Mouse (Mus musculus): ENCODE data around the gene Naxe. TPM values are rescaled to one million over a fixed set of nuclear protein-coding genes. Genes with fewer than 3 reads are reported as not detected.
A peak's percentile ranks its signal among the peaks of the same experiment; 100 is the strongest.

Gene Naxe
- polyA plus RNA-seq, 1 experiment from 2014 or later: 148 TPM

DNA sequence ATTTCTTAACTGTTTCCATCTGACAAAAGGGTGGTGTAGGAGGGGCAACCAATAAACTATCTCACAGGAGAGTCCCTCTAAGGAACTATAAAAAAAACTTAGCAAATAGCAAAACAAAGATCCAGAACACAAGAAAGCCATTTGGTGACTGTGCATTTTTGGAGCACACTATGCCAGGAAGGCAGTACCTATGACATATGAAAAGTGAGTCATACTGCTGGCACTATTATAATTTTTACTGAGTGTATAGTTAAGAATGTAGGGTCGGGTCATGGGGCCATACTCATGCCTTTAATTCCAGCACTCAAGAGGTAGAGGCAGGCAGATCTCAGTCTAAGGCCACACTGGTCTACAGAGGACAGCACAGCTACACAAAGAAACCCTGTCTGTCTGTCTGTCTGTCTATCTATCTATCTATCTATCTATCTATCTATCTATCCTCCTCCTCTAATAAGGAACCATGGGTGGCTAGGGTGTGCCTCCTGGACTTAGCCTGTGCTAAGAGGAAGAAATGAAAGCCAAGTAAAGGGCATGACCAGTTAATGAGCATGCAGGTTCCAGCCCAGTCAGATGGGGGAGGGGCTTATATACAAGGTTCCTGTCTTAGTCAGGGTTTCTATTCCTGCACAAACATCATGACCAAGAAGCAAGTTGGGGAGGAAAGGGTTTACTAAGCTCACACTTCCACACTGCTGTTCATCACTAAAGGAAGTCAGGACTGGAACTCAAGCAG, 22.6 kb downstream of the Naxe start:
- Histone ChIP-seq H3K36me3 (no peaks in the 10 kb centered on the region), H3K4me1 (peaks cover 1% of the 10 kb centered on the region; the same call in 1 of the 2 replicates), H3K27ac (no peak overlapping the region), H3K4me3 (no peak overlapping the region), H3K9me3 (no peaks in the 10 kb centered on the region), H3K27me3 (ENCODE audit: insufficient read depth, poor library complexity, severe bottlenecking) (peaks cover 69% of the 10 kb centered on the region)
- no peak for DNase-seq (ENCODE audit: low spot score)
- WGBS: 61% methylated on average over 1 of the region's 1 CpGs

DNA sequence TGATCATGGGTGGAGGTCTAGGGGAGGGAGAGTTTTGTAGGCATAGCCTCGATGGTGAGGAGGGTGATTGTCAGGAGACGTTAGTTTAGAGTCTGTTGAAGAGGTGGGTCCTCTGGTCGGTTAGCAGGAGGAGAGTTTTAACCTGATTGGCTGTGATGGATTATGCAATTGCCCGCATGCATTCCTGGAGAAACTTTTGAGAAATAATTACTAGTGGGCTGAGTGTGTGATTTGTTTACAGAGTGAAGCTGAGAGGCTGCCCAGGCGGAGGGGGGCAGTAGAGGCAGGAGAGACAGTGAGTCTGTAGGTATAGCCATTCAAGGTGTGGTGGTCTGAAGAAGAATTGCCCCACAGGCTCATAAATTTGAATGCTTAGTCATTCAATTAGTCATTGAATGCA, 24.8 kb downstream of the Naxe start:
- 63% methylated on average over 5 of the region's 5 CpGs for WGBS
- Histone ChIP-seq H3K4me3 (no peak overlapping the region), H3K36me3 (no peaks in the 10 kb centered on the region), H3K4me1 (peaks cover 6% of the 10 kb centered on the region; the same call in 1 of the 2 replicates), H3K9me3 (no peaks in the 10 kb centered on the region), H3K27me3 (ENCODE audit: insufficient read depth, poor library complexity, severe bottlenecking) (peaks cover 66% of the 10 kb centered on the region), H3K27ac (no peak overlapping the region)
- DNase-seq (ENCODE audit: low spot score): no peak

DNA sequence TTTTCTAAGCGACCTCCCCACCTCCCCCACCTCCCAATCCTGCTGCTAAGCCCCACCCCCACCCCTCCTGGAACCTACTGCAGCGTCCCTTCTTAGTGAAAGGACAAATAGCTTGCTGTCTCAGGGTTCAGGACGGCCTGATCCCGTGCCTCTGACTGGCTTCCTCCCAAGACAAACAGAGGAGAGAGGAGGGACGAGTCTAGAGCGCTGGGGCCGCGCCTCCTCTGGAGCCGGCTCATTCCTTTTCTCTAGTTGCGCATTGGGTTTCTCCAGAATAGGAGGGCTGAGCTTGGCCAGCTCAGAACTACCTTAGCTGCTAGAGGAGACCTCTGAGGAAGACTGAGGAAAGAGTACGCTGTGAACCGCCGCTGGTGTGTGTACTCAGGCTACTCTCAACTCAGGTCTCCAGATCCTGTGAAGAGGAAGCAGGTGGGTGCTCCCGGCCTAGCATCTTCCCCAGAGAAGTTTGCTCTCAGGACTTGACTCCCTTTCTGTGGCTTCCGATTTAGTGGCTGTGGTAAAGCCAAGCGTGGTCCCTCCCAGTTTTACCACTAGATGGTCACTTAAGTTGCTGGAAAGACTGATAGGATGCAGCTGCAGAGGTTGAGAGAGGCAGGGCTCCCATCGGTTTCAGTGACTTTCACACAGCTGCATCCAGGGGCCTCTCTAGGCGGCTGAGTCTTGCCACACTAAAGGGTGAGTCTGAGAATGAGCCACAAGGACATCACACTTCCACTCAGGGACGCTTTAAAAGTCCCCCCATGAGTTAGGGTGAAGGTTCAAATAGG, 27.5 kb downstream of the Naxe start:
- no peaks in the 10 kb centered on the region for H3K36me3 ChIP-seq
- peaks cover 6% of the 10 kb centered on the region; the same call in 1 of the 2 replicates for H3K4me1 ChIP-seq
- H3K27ac ChIP-seq: no peak overlapping the region
- H3K9me3 ChIP-seq: no peaks in the 10 kb centered on the region
- 18% methylated on average over 19 of the region's 19 CpGs for WGBS
- DNase-seq (ENCODE audit: low spot score): no peak
- peaks cover 73% of the 10 kb centered on the region for H3K27me3 ChIP-seq (ENCODE audit: insufficient read depth, poor library complexity, severe bottlenecking)
- no peak overlapping the region for H3K4me3 ChIP-seq

DNA sequence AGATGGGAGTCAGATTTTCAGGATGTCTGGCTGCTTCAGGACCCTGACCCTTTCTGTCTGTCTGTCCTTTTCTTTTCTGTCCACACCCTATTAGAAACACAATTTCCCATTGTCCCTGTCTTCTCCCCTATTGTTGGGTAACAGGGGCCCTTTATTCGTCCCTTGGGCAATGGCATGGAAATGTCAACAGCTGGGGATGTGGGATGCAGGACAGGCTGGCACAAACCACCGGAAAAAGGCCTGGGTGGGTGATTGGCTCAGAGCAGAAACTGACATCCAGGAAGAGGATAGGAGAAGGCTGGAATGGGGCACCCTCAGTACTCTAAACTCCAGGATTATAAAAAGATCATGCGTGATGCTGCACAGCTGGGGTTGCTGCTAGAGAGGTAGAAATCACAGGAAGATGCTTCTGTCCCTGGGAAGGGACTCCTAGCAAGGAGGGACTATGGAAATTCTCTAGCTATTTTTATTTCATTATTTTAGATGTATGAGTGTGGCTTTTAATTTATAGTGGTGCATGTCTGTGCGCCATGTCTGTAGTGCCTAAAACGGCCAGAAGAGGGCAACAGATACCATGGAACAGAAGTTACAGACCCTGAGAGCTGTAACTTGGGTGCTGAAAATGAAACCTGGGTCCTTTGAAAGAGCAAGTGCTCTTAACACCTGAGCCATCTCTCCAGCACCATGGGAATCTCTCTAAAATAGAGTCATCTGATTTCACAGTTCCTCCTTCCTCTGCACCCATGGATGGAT, 30.7 kb downstream of the Naxe start, which contains the start of gene Hapln2:
Gene Hapln2 (minus strand): TSS at position 150 of the 753 bp plus-strand sequence.
- no peak for DNase-seq (ENCODE audit: low spot score)
- Histone ChIP-seq H3K9me3 (no peaks in the 10 kb centered on the region), H3K36me3 (no peaks in the 10 kb centered on the region), H3K27ac (no peak within 1 kb of the TSS), H3K4me3 (no peak within 1 kb of the TSS), H3K27me3 (ENCODE audit: insufficient read depth, poor library complexity, severe bottlenecking) (peaks cover 87% of the 10 kb centered on the region), H3K4me1 (peaks cover 22% of the 10 kb centered on the region)
- WGBS: 48% methylated on average over 5 of the region's 5 CpGs

DNA sequence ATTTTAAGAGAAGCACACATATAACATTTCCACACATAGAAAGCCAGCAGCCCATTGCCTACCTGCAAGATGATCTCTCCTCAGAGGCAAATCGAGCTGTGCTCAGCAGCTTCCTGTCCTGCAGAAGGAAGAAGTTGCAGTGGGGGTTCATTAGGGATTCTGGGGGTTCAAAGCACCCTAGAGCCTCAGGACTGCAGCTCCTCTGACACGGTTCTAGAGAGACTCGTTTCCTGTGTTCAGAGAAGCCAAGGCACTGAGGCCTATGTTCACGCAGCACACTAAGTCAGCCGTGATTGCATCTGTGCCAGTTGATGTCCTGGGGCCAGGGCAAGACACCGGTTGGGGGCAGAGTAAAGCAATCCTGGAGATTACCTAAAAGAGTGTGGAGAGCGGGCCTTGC, 31.5 kb downstream of the Naxe start:
- H3K4me3 ChIP-seq: no peak overlapping the region
- peaks cover 87% of the 10 kb centered on the region for H3K27me3 ChIP-seq (ENCODE audit: insufficient read depth, poor library complexity, severe bottlenecking)
- WGBS: 61% methylated on average over 7 of the region's 7 CpGs
- no peaks in the 10 kb centered on the region for H3K36me3 ChIP-seq
- no peak for DNase-seq (ENCODE audit: low spot score)
- H3K4me1 ChIP-seq: peaks cover 26% of the 10 kb centered on the region
- no peaks in the 10 kb centered on the region for H3K9me3 ChIP-seq
- no peak overlapping the region for H3K27ac ChIP-seq

DNA sequence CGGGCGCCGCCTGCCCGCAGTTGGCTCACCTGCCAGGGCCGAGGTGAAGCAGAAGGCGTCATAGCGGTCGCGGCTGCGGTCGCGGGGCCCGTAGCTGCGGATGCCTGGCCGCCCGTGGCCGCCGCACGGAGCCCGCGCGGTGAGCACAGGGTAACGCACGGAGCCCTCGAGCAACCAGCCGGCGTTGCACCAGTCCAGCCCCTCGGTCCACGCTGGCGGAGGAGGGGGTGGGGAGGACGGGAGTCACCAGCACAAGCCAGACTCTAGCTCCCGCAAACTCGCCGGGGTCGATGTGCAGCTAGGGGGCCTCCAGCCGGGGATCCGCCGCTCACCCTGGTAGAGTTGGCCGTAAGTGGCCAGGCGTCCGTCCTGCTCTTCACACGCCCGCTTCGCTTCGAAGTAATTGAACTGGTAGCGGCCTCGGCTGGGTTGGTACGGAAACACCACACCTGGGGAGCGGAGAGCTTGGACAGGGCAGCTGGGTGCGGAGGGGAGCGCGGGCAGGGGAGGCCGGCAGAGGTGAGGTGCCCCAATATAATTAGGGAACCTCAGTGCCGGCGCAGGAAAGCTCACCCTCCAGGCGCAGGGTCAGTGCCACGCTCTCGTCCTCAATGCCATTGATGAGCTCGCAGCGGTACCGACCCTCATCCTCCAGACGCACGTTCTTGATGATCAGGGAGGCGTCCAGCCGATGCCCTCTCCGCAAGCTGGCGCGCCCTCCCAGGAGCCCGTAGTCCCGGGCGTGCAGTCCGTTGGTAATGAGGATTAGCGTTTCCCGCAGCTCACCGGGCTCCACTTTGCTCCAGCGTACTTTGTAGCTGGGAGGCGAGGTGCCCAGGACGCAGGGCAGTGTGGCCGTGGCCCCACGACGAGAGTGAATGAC, 34.9 kb downstream of the Naxe start:
- peaks cover 20% of the 10 kb centered on the region for H3K4me1 ChIP-seq
- peak overlapping the region; percentile 62 for H3K4me3 ChIP-seq
- no peaks in the 10 kb centered on the region for H3K36me3 ChIP-seq
- under 1% methylated on average over 81 of the region's 81 CpGs for WGBS
- no peak for DNase-seq (ENCODE audit: low spot score)
- H3K9me3 ChIP-seq: no peaks in the 10 kb centered on the region
- H3K27me3 ChIP-seq (ENCODE audit: insufficient read depth, poor library complexity, severe bottlenecking): peaks cover 83% of the 10 kb centered on the region
- 0 out of 2 replicates have a peak overlapping the region, but pooled peaks have one; percentile 36 for H3K27ac ChIP-seq

DNA sequence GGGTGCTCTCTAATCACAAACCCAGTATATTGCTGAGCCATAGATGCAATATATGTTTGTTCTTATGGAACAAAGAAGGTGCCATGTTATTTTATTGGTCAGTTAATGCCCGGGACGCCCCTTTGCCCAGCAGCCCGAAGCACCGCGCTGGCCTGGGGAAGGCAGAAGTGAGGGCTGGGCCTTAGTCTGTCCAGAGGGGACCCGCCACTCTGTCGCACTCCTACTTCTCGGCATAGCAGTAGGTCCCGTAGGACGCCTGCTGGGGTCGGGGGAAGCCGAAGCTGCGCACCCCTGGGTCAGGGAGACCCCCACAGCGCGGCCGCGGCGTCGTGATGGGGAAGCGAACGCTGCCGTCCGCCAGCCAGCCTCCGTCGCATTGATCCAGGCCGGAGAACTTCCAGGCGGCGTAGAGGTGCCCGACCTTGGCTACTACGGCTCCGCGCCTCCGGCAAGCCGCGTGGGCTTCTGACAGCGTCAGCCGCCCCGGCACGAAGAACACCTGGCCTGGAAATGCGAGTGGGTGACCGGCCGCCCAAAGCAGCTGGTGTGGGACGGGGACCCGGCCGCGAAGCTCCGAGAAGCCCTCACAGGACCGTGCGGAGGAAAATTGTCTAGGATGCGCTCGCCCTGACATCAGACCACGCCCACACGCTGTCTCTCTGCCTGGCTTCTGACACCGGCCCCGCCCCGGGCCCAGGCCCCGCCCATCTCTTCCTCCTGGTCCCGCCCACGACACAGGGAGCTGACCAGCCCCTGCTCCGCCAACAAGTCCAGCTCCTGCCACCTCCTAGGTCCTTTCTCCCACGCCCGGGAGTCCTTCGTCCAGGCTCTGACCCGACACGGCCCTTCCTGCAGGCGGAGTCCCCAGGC, 35.7 kb downstream of the Naxe start:
- Histone ChIP-seq H3K27ac (0 out of 2 replicates have a peak overlapping the region, but pooled peaks have one; percentile 36), H3K9me3 (no peaks in the 10 kb centered on the region), H3K4me1 (peaks cover 20% of the 10 kb centered on the region), H3K27me3 (ENCODE audit: insufficient read depth, poor library complexity, severe bottlenecking) (peaks cover 86% of the 10 kb centered on the region), H3K36me3 (no peaks in the 10 kb centered on the region), H3K4me3 (peak overlapping the region; percentile 62)
- DNase-seq (ENCODE audit: low spot score): peak; percentile 96
- WGBS: 2% methylated on average over 66 of the region's 66 CpGs

DNA sequence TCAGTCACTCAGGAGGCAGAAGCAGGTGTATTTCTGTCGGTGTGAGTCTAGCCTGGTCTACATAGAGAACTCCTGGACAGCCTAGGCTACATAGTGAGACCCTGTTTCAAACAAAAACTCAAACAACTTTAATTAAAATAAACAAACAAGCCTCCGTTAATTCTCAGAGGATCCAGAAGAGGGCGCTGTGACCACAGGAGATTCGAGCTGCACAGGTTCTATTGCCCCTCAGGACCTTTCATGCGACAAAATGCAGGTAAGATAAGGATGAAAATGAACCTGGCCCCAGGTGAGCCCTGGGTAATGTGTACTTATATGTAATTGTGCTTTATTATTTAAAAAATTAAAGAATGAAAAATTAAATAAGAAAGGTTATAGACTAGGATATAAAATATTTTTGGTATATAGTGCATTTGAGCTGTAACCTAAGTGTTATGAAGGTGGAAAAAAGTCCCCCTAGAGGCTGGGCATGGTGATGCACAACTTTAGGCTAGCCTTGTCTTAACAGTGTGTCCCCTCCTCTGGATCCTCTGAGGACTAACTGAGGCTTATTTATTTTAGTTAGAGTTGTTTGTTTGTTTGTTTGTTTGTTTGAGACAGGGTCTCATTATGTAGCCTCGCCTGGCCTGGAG, 47.5 kb downstream of the Naxe start:
- Histone ChIP-seq H3K36me3 (no peaks in the 10 kb centered on the region), H3K27me3 (ENCODE audit: insufficient read depth, poor library complexity, severe bottlenecking) (peaks cover 22% of the 10 kb centered on the region), H3K27ac (no peak overlapping the region), H3K4me3 (no peak overlapping the region), H3K4me1 (no peaks in the 10 kb centered on the region), H3K9me3 (peaks cover 4% of the 10 kb centered on the region; the same call in 1 of the 2 replicates)
- whole genome bisulfite sequencing: 10% methylated on average over 6 of the region's 6 CpGs
- DNase-seq (ENCODE audit: low spot score): no peak

Other genes with a start within 250 kb of the Naxe start
- gene Pear1, start 234.2 kb downstream of the Naxe start, polyA plus RNA-seq (2016; fragmentation: Nextera tagmentation; extraction: Ambion mirVana): 14.3 and 14.8 TPM in 2 replicates
- 0.20 and 0.23 TPM in 2 replicates for gene Sh2d2a, start 211.7 kb downstream of the Naxe start, polyA plus RNA-seq (2016; fragmentation: Nextera tagmentation; extraction: Ambion mirVana)
- 11.8 and 13.6 TPM in 2 replicates for gene Prcc, start 172.9 kb downstream of the Naxe start, polyA plus RNA-seq (2016; fragmentation: Nextera tagmentation; extraction: Ambion mirVana)
- 182 and 248 TPM in 2 replicates for gene Hdgf, start 152.2 kb downstream of the Naxe start, polyA plus RNA-seq (2016; fragmentation: Nextera tagmentation; extraction: Ambion mirVana)
- 64.2 and 71.3 TPM in 2 replicates for gene Mrpl24, start 139.0 kb downstream of the Naxe start, polyA plus RNA-seq (2016; fragmentation: Nextera tagmentation; extraction: Ambion mirVana)
- gene Isg20l2, start 128.2 kb downstream of the Naxe start, polyA plus RNA-seq (2016; fragmentation: Nextera tagmentation; extraction: Ambion mirVana): 39.6 and 55.1 TPM in 2 replicates
- 16.8 and 21.0 TPM in 2 replicates for gene Rrnad1, start 127.8 kb downstream of the Naxe start, polyA plus RNA-seq (2016; fragmentation: Nextera tagmentation; extraction: Ambion mirVana)
- 35.8 and 126 TPM in 2 replicates for gene Crabp2, start 109.8 kb downstream of the Naxe start, polyA plus RNA-seq (2016; fragmentation: Nextera tagmentation; extraction: Ambion mirVana)
- gene Nes, start 87.4 kb downstream of the Naxe start, polyA plus RNA-seq (2016; fragmentation: Nextera tagmentation; extraction: Ambion mirVana): 25.0 and 28.8 TPM in 2 replicates
- gene Bcan, start 58.3 kb downstream of the Naxe start, polyA plus RNA-seq (2016; fragmentation: Nextera tagmentation; extraction: Ambion mirVana): 0.05 TPM in 1 of 2 replicates, not detected in the other
- 0.07 and 0.08 TPM in 2 replicates for gene Hapln2, start 30.9 kb downstream of the Naxe start, polyA plus RNA-seq (2016; fragmentation: Nextera tagmentation; extraction: Ambion mirVana)
- 28.5 and 47.0 TPM in 2 replicates for gene Gpatch4, start 15.4 kb downstream of the Naxe start, polyA plus RNA-seq (2016; fragmentation: Nextera tagmentation; extraction: Ambion mirVana)
- gene Ttc24, start 19.8 kb upstream of the Naxe start, polyA plus RNA-seq (2016; fragmentation: Nextera tagmentation; extraction: Ambion mirVana): 0.14 TPM in 1 of 2 replicates, not detected in the other
- gene Iqgap3, start 23.5 kb upstream of the Naxe start, polyA plus RNA-seq (2016; fragmentation: Nextera tagmentation; extraction: Ambion mirVana): 22.0 and 27.4 TPM in 2 replicates
- gene Mef2d, start 83.9 kb upstream of the Naxe start, polyA plus RNA-seq (2016; fragmentation: Nextera tagmentation; extraction: Ambion mirVana): 35.8 and 47.3 TPM in 2 replicates
- 0.09 and 8.2 TPM in 2 replicates for gene Rhbg, start 196.2 kb upstream of the Naxe start, polyA plus RNA-seq (2016; fragmentation: Nextera tagmentation; extraction: Ambion mirVana)
- gene Gm38392, start 228.7 kb upstream of the Naxe start, polyA plus RNA-seq (2016; fragmentation: Nextera tagmentation; extraction: Ambion mirVana): 0.29 and 0.43 TPM in 2 replicates
- 14.0 and 17.0 TPM in 2 replicates for gene Tsacc, start 238.5 kb upstream of the Naxe start, polyA plus RNA-seq (2016; fragmentation: Nextera tagmentation; extraction: Ambion mirVana)
- gene Cct3, start 238.6 kb upstream of the Naxe start, polyA plus RNA-seq (2016; fragmentation: Nextera tagmentation; extraction: Ambion mirVana): 626 and 718 TPM in 2 replicates